Mouse (Mus musculus) CD8-positive naive resting alpha-beta T cell, adult 57 days (primary cell): ENCODE measurements around the gene Gm3776. TPM values are rescaled to one million over a fixed set of nuclear protein-coding genes. Genes with fewer than 3 reads are reported as not detected.

Experiments used
- total RNA-seq: library from RNA; stranded (reverse); gene quantifications from one replicate; pipeline ENCODE4 v1.2.4, GENCODE M21; 2023

Gene Gm3776
- not detected for total RNA-seq

GRCm38 (mm10) chr9:78256914-78257313, at the start of gene Gm3776:
Gene Gm3776 (plus strand): TSS chr9:78257129.

GRCm38 (mm10) chr9:78230461-78230860, 26.5 kb upstream of the Gm3776 start, which contains the start of gene Gsta1:
Gene Gsta1 (plus strand): TSS chr9:78230656.

GRCm38 (mm10) chr9:78289723-78290122, 32.8 kb downstream of the Gm3776 start, which contains the start of gene Gm10639:
Gene Gm10639 (plus strand): TSS chr9:78289923.

GRCm38 (mm10) chr9:78314696-78315095, 57.8 kb downstream of the Gm3776 start, which contains the start of gene Omt2a:
Gene Omt2a (minus strand): TSS chr9:78314796.

Other genes starting within 250 kb of the Gm3776 start
- gene Gcm1, start 205.2 kb upstream of the Gm3776 start, total RNA-seq = not detected
- 44.6 TPM for gene Fbxo9, start 148.1 kb upstream of the Gm3776 start, total RNA-seq
- gene Ick, start 147.9 kb upstream of the Gm3776 start, total RNA-seq = 6.9 TPM
- gene Gsta4, start 74.4 kb upstream of the Gm3776 start, total RNA-seq = 0.73 TPM
- gene Gsta1, start 26.5 kb upstream of the Gm3776 start, total RNA-seq = not detected
- not detected for gene Gm10639, start 32.8 kb downstream of the Gm3776 start, total RNA-seq
- gene Omt2a, start 57.7 kb downstream of the Gm3776 start, total RNA-seq = not detected
- gene Omt2b, start 70.5 kb downstream of the Gm3776 start, total RNA-seq = not detected
- not detected for gene Gsta2, start 98.7 kb downstream of the Gm3776 start, total RNA-seq
- not detected for gene Dppa5a, start 111.0 kb downstream of the Gm3776 start, total RNA-seq
- not detected for gene Ooep, start 121.6 kb downstream of the Gm3776 start, total RNA-seq
- 1.4 TPM for gene Ddx43, start 138.6 kb downstream of the Gm3776 start, total RNA-seq
- gene Cgas, start 186.1 kb downstream of the Gm3776 start, total RNA-seq = 3.1 TPM
- gene Mto1, start 191.1 kb downstream of the Gm3776 start, total RNA-seq = 28.4 TPM
- not detected for gene Gm17324, start 191.7 kb downstream of the Gm3776 start, total RNA-seq
- 12,055 TPM for gene Eef1a1, start 232.0 kb downstream of the Gm3776 start, total RNA-seq